ENCODE assay signal across 10 mouse cellular contexts in genomic region chr1:73964151-73964743, GRCm38 (mm10).
DNase-seq lines count a peak whose midpoint lies in the region; ATAC-seq and TF ChIP-seq lines count a peak whose summit lies in the region.
"Had no signal": no experiment of that assay in that cellular context is flagged by ENCODE, and none has a peak within 500 bp of the region (broad histone marks: within the 10 kb centered on the region; RNA-seq: fewer than 3 reads in every experiment).

No protein-coding gene starts in this region.

- ATAC-seq in forebrain, embryonic 15.5 days (replicated peaks), result no peak
- ATAC-seq in forebrain, embryonic 16.5 days, result no peak
- no peak for ATAC-seq in midbrain, embryonic 16.5 days
- no peak for ATAC-seq in midbrain, embryonic 13.5 days
- no peak for ATAC-seq in stomach, embryonic 15.5 days (ENCODE audit: insufficient read depth, low FRiP score, low read depth)

- no peak overlapping the region for H3K4me2 ChIP-seq in forebrain, embryonic 15.5 days (replicated peaks)
- no peak overlapping the region for H3K4me2 ChIP-seq in forebrain, embryonic 16.5 days (ENCODE audit: low read length)
- no peak overlapping the region for H3K4me2 ChIP-seq in midbrain, embryonic 16.5 days (ENCODE audit: low read length)
- no peak overlapping the region for H3K4me2 ChIP-seq in midbrain, embryonic 13.5 days (replicated peaks)
- 0 out of 2 replicates have a peak overlapping the region, but pooled peaks have one; percentile 57 for H3K4me2 ChIP-seq in stomach, embryonic 15.5 days
- H3K4me2 ChIP-seq: liver, embryonic 11.5 days had no signal

- no peak overlapping the region for H3K9ac ChIP-seq in forebrain, embryonic 15.5 days (replicated peaks)
- H3K9ac ChIP-seq in forebrain, embryonic 16.5 days (replicated peaks; ENCODE audit: low read depth, low read length), result no peak overlapping the region
- no peak overlapping the region for H3K9ac ChIP-seq in midbrain, embryonic 16.5 days (ENCODE audit: low read depth, low read length)
- no peak overlapping the region for H3K9ac ChIP-seq in midbrain, embryonic 13.5 days (replicated peaks)
- no peak overlapping the region for H3K9ac ChIP-seq in stomach, embryonic 15.5 days

- H3K27ac ChIP-seq in forebrain, embryonic 15.5 days (replicated peaks), result 0 out of 2 replicates have a peak overlapping the region, but pooled peaks have one; percentile 64
- H3K27ac ChIP-seq in forebrain, embryonic 16.5 days (ENCODE audit: low read length), result no peak overlapping the region
- H3K27ac ChIP-seq in kidney, adult 2 months (ENCODE audit: insufficient read depth, low read depth, low read length), result peak overlapping the region; percentile 77
- H3K27ac ChIP-seq in midbrain, embryonic 16.5 days (ENCODE audit: low read length), result peak overlapping the region; percentile 70; the same call in 1 of the 2 replicates
- H3K27ac ChIP-seq in midbrain, embryonic 13.5 days, result no peak overlapping the region
- H3K27ac ChIP-seq in stomach, embryonic 15.5 days, result peak overlapping the region; percentile 95

- DNase-seq in kidney, adult 2 months, result no peak
- DNase-seq in kidney, postnatal 14 days, result no peak
- no peak for DNase-seq in embryo, embryonic 9.5 days (ENCODE audit: extremely low spot score)
- DNase-seq: cerebellum, adult 11 months had no signal

- peaks cover 14% of the 10 kb centered on the region for H3K4me1 ChIP-seq in forebrain, embryonic 15.5 days
- H3K4me1 ChIP-seq in forebrain, embryonic 16.5 days (replicated peaks; ENCODE audit: control insufficient read depth, insufficient read depth, low read length), result peaks cover 19% of the 10 kb centered on the region
- peaks cover 40% of the 10 kb centered on the region for H3K4me1 ChIP-seq in kidney, adult 2 months (ENCODE audit: control insufficient read depth, insufficient read depth, low read length)
- H3K4me1 ChIP-seq in midbrain, embryonic 16.5 days (ENCODE audit: control insufficient read depth, insufficient read depth, low read length), result peaks cover 17% of the 10 kb centered on the region
- H3K4me1 ChIP-seq in midbrain, embryonic 13.5 days (replicated peaks), result peaks cover 36% of the 10 kb centered on the region
- peaks cover 57% of the 10 kb centered on the region for H3K4me1 ChIP-seq in stomach, embryonic 15.5 days

- TF ChIP-seq POLR2A in kidney, adult 2 months (IDR thresholded peaks at IDR 0.05; ENCODE audit: low read depth, low read length), result no peak

- TF ChIP-seq CTCF in kidney, adult 2 months (conservative IDR thresholded peaks at IDR 0.05; ENCODE audit: insufficient read depth, insufficient read length, low read depth, low read length), result no peak

- no peak overlapping the region for H3K4me3 ChIP-seq in forebrain, embryonic 15.5 days
- no peak overlapping the region for H3K4me3 ChIP-seq in forebrain, embryonic 16.5 days (replicated peaks; ENCODE audit: low read length)
- no peak overlapping the region for H3K4me3 ChIP-seq in kidney, adult 2 months (ENCODE audit: insufficient read depth, low read depth, low read length)
- H3K4me3 ChIP-seq in midbrain, embryonic 16.5 days (ENCODE audit: low read depth, low read length), result no peak overlapping the region
- no peak overlapping the region for H3K4me3 ChIP-seq in midbrain, embryonic 13.5 days (replicated peaks)
- H3K4me3 ChIP-seq in stomach, embryonic 15.5 days (replicated peaks), result no peak overlapping the region

- H3K9me3 ChIP-seq in forebrain, embryonic 15.5 days, result no peaks in the 10 kb centered on the region
- no peaks in the 10 kb centered on the region for H3K9me3 ChIP-seq in forebrain, embryonic 16.5 days (ENCODE audit: control insufficient read depth, low read length)
- no peaks in the 10 kb centered on the region for H3K9me3 ChIP-seq in midbrain, embryonic 16.5 days (replicated peaks; ENCODE audit: control insufficient read depth, low read length, poor library complexity, severe bottlenecking)
- H3K9me3 ChIP-seq in midbrain, embryonic 13.5 days, result no peaks in the 10 kb centered on the region
- H3K9me3 ChIP-seq in stomach, embryonic 15.5 days, result no peaks in the 10 kb centered on the region

- H3K36me3 ChIP-seq in forebrain, embryonic 15.5 days, result no peaks in the 10 kb centered on the region
- H3K36me3 ChIP-seq in forebrain, embryonic 16.5 days (ENCODE audit: control insufficient read depth, insufficient read depth), result no peaks in the 10 kb centered on the region
- H3K36me3 ChIP-seq in kidney, adult 2 months (ENCODE audit: control insufficient read depth, insufficient read depth, low read length), result peaks cover 6% of the 10 kb centered on the region
- H3K36me3 ChIP-seq in midbrain, embryonic 16.5 days (ENCODE audit: control insufficient read depth, insufficient read depth, low read length), result no peaks in the 10 kb centered on the region
- no peaks in the 10 kb centered on the region for H3K36me3 ChIP-seq in midbrain, embryonic 13.5 days
- no peaks in the 10 kb centered on the region for H3K36me3 ChIP-seq in stomach, embryonic 15.5 days

- WGBS in forebrain, embryonic 15.5 days, result 86% methylated on average over 5 of the region's 5 CpGs
- 81% methylated on average over 5 of the region's 5 CpGs for WGBS in forebrain, embryonic 16.5 days
- WGBS in kidney, adult 2 months, result 35% methylated on average over 5 of the region's 5 CpGs
- WGBS in midbrain, embryonic 16.5 days, result 78% methylated on average over 5 of the region's 5 CpGs
- 82% methylated on average over 5 of the region's 5 CpGs for WGBS in midbrain, embryonic 13.5 days
- 78% methylated on average over 5 of the region's 5 CpGs for WGBS in stomach, embryonic 15.5 days

- H3K27me3 ChIP-seq in forebrain, embryonic 15.5 days, result no peaks in the 10 kb centered on the region
- H3K27me3 ChIP-seq in forebrain, embryonic 16.5 days (replicated peaks; ENCODE audit: control insufficient read depth, insufficient read depth, low read length), result no peaks in the 10 kb centered on the region
- H3K27me3 ChIP-seq in kidney, adult 2 months (replicated peaks; ENCODE audit: control insufficient read depth, insufficient read depth, low read length), result no peaks in the 10 kb centered on the region
- no peaks in the 10 kb centered on the region; the same call in none of the 2 replicates for H3K27me3 ChIP-seq in midbrain, embryonic 16.5 days (ENCODE audit: control insufficient read depth, insufficient read depth, low read depth, low read length)
- no peaks in the 10 kb centered on the region for H3K27me3 ChIP-seq in midbrain, embryonic 13.5 days
- no peaks in the 10 kb centered on the region for H3K27me3 ChIP-seq in stomach, embryonic 15.5 days (replicated peaks)

Comparison
In these comparisons a context has a peak if more than half of its experiments do, and no peak if none do; other contexts are left out.
1. H3K27ac ChIP-seq: peak in forebrain, embryonic 15.5 days (single experiment), kidney, adult 2 months (single experiment), midbrain, embryonic 16.5 days (single experiment) and stomach, embryonic 15.5 days (single experiment); none in forebrain, embryonic 16.5 days (single experiment) and midbrain, embryonic 13.5 days (single experiment).